9 mouse cellular contexts compared by ENCODE assay signal in the genomic region with DNA sequence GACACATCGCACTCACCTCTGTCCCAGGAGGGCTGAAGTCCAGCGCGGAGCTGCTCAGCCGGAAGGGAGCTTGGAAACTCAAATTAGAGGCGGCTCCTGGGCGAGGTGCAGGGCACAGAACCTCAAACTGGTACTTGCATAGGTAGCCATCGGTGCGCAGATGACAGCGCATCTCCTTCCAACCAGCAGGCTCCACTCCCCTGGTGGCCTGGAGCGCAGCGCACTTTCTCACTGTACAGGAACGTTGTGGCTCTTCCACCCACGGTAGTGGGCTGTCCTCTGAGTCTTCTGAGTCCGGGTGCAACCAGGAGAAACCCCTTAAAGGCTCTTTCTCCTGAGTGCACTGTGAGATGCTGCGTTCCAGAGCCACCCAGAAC. TPM values are rescaled to one million over a fixed set of nuclear protein-coding genes. Genes with fewer than 3 reads are reported as not detected.
A peak's percentile ranks its signal among the peaks of the same experiment; 100 is the strongest.
DNase-seq lines count a peak whose midpoint lies in the region; ATAC-seq and TF ChIP-seq lines count a peak whose summit lies in the region.
"Had no signal": no experiment of that assay in that cellular context is flagged by ENCODE, and none has a peak within 500 bp of the region (broad histone marks: within the 10 kb centered on the region; RNA-seq: fewer than 3 reads in every experiment).

No protein-coding gene starts in this region.

- peak; percentile 59 for ATAC-seq in kidney, embryonic 14.5 days (ENCODE audit: low FRiP score, low TSS enrichment)
- ATAC-seq in activated CD4-positive, CD25-positive, alpha-beta regulatory T cell, adult 4 months: no peak

- H3K36me3 ChIP-seq in kidney, embryonic 14.5 days (ENCODE audit: control insufficient read depth, insufficient read depth, low read length): no peaks in the 10 kb centered on the region

- peak overlapping the region; percentile 78 for H3K4me2 ChIP-seq in kidney, embryonic 14.5 days (replicated peaks; ENCODE audit: low read depth, low read length)

- H3K9ac ChIP-seq in kidney, embryonic 14.5 days (ENCODE audit: low read depth, low read length): peak overlapping the region; percentile 63

- TF ChIP-seq POLR2A in brain, embryonic 14.5 days (IDR thresholded peaks at IDR 0.05; ENCODE audit: borderline replicate concordance, extremely low read depth, insufficient read depth, insufficient read length, poor library complexity, severe bottlenecking): no peak

- H3K9me3 ChIP-seq in kidney, embryonic 14.5 days (ENCODE audit: control insufficient read depth, low read length): no peaks in the 10 kb centered on the region

- H3K4me3 ChIP-seq in kidney, embryonic 14.5 days (ENCODE audit: low read length): peak overlapping the region; percentile 49

- H3K4me1 ChIP-seq in kidney, embryonic 14.5 days (ENCODE audit: control insufficient read depth, insufficient read depth, low read length): peaks cover 4% of the 10 kb centered on the region; the same call in 1 of the 2 replicates

- no peak for DNase-seq in kidney, adult 11 months
- DNase-seq in brain, embryonic 14.5 days (ENCODE audit: low read depth): no peak
- DNase-seq in heart, adult 8-10 months (ENCODE audit: low spot score): peak; percentile 17
- DNase-seq in kidney, postnatal 10 days: peak; percentile 47
- DNase-seq in lung, postnatal 36 days: peak; percentile 5
- DNase-seq in testis, postnatal 10 days (ENCODE audit: low spot score): peak; percentile 39

- H3K27ac ChIP-seq in kidney, embryonic 14.5 days (ENCODE audit: low read depth, low read length): peak overlapping the region; percentile 76; the same call in 1 of the 2 replicates

- under 1% methylated on average over 15 of the region's 15 CpGs for WGBS in kidney, embryonic 14.5 days

- no peaks in the 10 kb centered on the region for H3K27me3 ChIP-seq in kidney, embryonic 14.5 days (ENCODE audit: control insufficient read depth, insufficient read depth, low read length)

- peak; percentile 16; the same call in 1 of the 2 replicates for TF ChIP-seq CTCF in brain, embryonic 14.5 days (IDR thresholded peaks at IDR 0.05; ENCODE audit: borderline replicate concordance, extremely low read depth, insufficient read depth, insufficient read length)

RNA-seq across cellular contexts. Expression of a gene that starts 0.9 kb away (rescaled TPM):
- 7.9 and 9.4 TPM in 2 replicates for polyA plus RNA-seq in kidney, embryonic 14.5 days (2014; fragmentation: Nextera tagmentation; extraction: Ambion mirVana)
- polyA plus RNA-seq in brain, embryonic 14.5 days (2012; rRNA removed): 3.3 and 5.3 TPM in 2 replicates
- 10 to 100 TPM; 12.6 to 15.8 (median 13.7) TPM for total RNA-seq in heart, adult 8-10 months (2022)
- polyA plus RNA-seq in activated CD4-positive, CD25-positive, alpha-beta regulatory T cell, adult 4 months (2017; shearing (Covaris generic)): not detected

RNA-seq across cellular contexts. Expression of a gene that starts 56.6 kb away (rescaled TPM):
- polyA plus RNA-seq in kidney, embryonic 14.5 days (2014; fragmentation: Nextera tagmentation; extraction: Ambion mirVana): 0.55 and 1.0 TPM in 2 replicates
- polyA plus RNA-seq in brain, embryonic 14.5 days (2012; rRNA removed): 11.1 and 13.5 TPM in 2 replicates
- total RNA-seq in heart, adult 8-10 months (2022): under 1 TPM in 2 of 4 experiments, not detected in 2; 0.14 to 0.16 TPM
- polyA plus RNA-seq in activated CD4-positive, CD25-positive, alpha-beta regulatory T cell, adult 4 months (2017; shearing (Covaris generic)): not detected
- total RNA-seq: heart, adult 18-20 months had no signal

Comparison
In these comparisons a context has a peak if more than half of its experiments do, and no peak if none do; other contexts are left out.
1. DNase-seq: peak in heart, adult 8-10 months (single experiment), kidney, postnatal 10 days (single experiment), lung, postnatal 36 days (single experiment) and testis, postnatal 10 days (single experiment); none in kidney, adult 11 months (single experiment) and brain, embryonic 14.5 days (single experiment).